9 mouse cellular contexts compared by ENCODE assay signal in the genomic region with DNA sequence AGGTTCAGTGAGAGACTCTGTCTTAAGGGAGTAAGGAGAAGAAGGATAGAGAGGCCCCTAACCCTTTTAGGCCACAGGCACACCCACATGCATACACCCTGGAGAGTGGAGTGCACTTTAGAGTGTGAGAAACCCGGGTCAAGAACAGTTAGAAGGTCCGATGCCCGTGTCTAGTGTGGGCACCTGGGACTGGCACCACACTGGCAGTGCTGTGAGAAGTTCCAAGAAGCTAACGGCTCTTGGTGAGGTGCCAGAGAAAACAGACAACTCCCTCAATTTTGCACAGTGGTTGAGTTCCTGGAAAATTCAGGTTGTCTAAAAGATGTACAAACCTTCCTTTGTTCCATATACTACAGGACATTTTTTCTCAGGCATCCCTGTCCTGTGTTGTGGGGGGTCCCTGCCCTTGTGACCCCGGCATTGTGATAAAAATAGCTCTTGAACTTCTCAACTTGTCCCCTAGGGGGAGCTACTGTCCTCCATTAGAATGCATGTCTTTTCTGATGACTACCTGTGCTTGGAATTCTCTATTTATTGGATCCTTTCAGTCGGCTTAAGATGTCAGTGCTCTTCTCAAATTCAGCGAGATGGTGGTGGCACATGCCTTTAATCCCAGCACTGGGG. TPM values are rescaled to one million over a fixed set of nuclear protein-coding genes. Genes with fewer than 3 reads are reported as not detected.
DNase-seq lines count a peak whose midpoint lies in the region; ATAC-seq and TF ChIP-seq lines count a peak whose summit lies in the region.
"Had no signal": no experiment of that assay in that cellular context is flagged by ENCODE, and none has a peak within 500 bp of the region (broad histone marks: within the 10 kb centered on the region; RNA-seq: fewer than 3 reads in every experiment).

No protein-coding gene starts in this region.

- peak; percentile 86 for TF ChIP-seq CTCF in intestine, postnatal 0 days (IDR thresholded peaks at IDR 0.05; ENCODE audit: low read depth)

- H3K9ac ChIP-seq in hindbrain, embryonic 12.5 days = no peak overlapping the region
- no peak overlapping the region for H3K9ac ChIP-seq in intestine, postnatal 0 days (ENCODE audit: low read depth, low read length)
- H3K9ac ChIP-seq: embryonic facial prominence, embryonic 13.5 days had no signal

- no peak for ATAC-seq in hindbrain, embryonic 12.5 days (ENCODE audit: low FRiP score)
- ATAC-seq in intestine, postnatal 0 days = peak; percentile 19; the same call in 1 of the 2 replicates

- no peak overlapping the region for H3K4me3 ChIP-seq in hindbrain, embryonic 10.5 days
- no peak overlapping the region for H3K4me3 ChIP-seq in hindbrain, embryonic 12.5 days
- no peak overlapping the region for H3K4me3 ChIP-seq in intestine, postnatal 0 days (ENCODE audit: low read depth, low read length)
- H3K4me3 ChIP-seq: embryonic facial prominence, embryonic 13.5 days had no signal

- no peaks in the 10 kb centered on the region for H3K36me3 ChIP-seq in hindbrain, embryonic 10.5 days
- H3K36me3 ChIP-seq in hindbrain, embryonic 12.5 days = no peaks in the 10 kb centered on the region
- H3K36me3 ChIP-seq in intestine, postnatal 0 days (ENCODE audit: control insufficient read depth, insufficient read depth) = no peaks in the 10 kb centered on the region
- H3K36me3 ChIP-seq: embryonic facial prominence, embryonic 13.5 days had no signal

- peaks cover 6% of the 10 kb centered on the region; the same call in 1 of the 2 replicates for H3K4me1 ChIP-seq in hindbrain, embryonic 10.5 days (replicated peaks)
- H3K4me1 ChIP-seq in hindbrain, embryonic 12.5 days = no peaks in the 10 kb centered on the region; the same call in 1 of the 2 replicates
- H3K4me1 ChIP-seq in intestine, postnatal 0 days (replicated peaks; ENCODE audit: control insufficient read depth, insufficient read depth, low read length) = no peaks in the 10 kb centered on the region
- H3K4me1 ChIP-seq: embryonic facial prominence, embryonic 13.5 days had no signal

- H3K27ac ChIP-seq in hindbrain, embryonic 10.5 days = no peak overlapping the region
- H3K27ac ChIP-seq in hindbrain, embryonic 12.5 days = no peak overlapping the region
- no peak overlapping the region for H3K27ac ChIP-seq in intestine, postnatal 0 days (ENCODE audit: low read depth, low read length)
- H3K27ac ChIP-seq: embryonic facial prominence, embryonic 13.5 days had no signal

- no peak overlapping the region for H3K4me2 ChIP-seq in hindbrain, embryonic 12.5 days (replicated peaks)
- H3K4me2 ChIP-seq in intestine, postnatal 0 days (replicated peaks; ENCODE audit: low read depth) = no peak overlapping the region
- H3K4me2 ChIP-seq: embryonic facial prominence, embryonic 13.5 days had no signal

- H3K27me3 ChIP-seq in hindbrain, embryonic 10.5 days (ENCODE audit: insufficient read depth, poor library complexity, severe bottlenecking) = no peaks in the 10 kb centered on the region
- no peaks in the 10 kb centered on the region for H3K27me3 ChIP-seq in hindbrain, embryonic 12.5 days
- H3K27me3 ChIP-seq in intestine, postnatal 0 days (replicated peaks; ENCODE audit: control insufficient read depth, insufficient read depth, low read length) = no peaks in the 10 kb centered on the region
- H3K27me3 ChIP-seq: embryonic facial prominence, embryonic 13.5 days had no signal

- 47% methylated on average over 7 of the region's 7 CpGs for WGBS in hindbrain, embryonic 10.5 days
- 49% methylated on average over 7 of the region's 7 CpGs for WGBS in hindbrain, embryonic 12.5 days
- 37% methylated on average over 7 of the region's 7 CpGs for WGBS in intestine, postnatal 0 days

- H3K9me3 ChIP-seq in hindbrain, embryonic 10.5 days = no peaks in the 10 kb centered on the region
- no peaks in the 10 kb centered on the region for H3K9me3 ChIP-seq in hindbrain, embryonic 12.5 days (replicated peaks)
- no peaks in the 10 kb centered on the region for H3K9me3 ChIP-seq in intestine, postnatal 0 days (ENCODE audit: control insufficient read depth)
- H3K9me3 ChIP-seq: embryonic facial prominence, embryonic 13.5 days had no signal

- DNase-seq in hindbrain, embryonic 10.5 days (ENCODE audit: low spot score) = peak; percentile 30
- DNase-seq in A20 (ENCODE audit: low read depth, low spot score) (peak; percentile 54), NIH3T3 (ENCODE audit: low read depth) (peak; percentile 70)
- no peak for DNase-seq in frontal cortex, postnatal 36 days (ENCODE audit: low spot score in 2 of 2)
- DNase-seq in left cerebral cortex, postnatal 4 days = no peak
- DNase-seq in cerebellum, adult 11-12 months = no peak

- intact Hi-C loops in left cerebral cortex, postnatal 4 days (cut with DNase I) = no loop called here

RNA-seq across cellular contexts. Expression of a gene that starts 38.7 kb away (rescaled TPM):
- polyA plus RNA-seq in hindbrain, embryonic 10.5 days (2016; fragmentation: Nextera tagmentation; extraction: Ambion mirVana) = 0.56 and 0.63 TPM in 2 replicates
- polyA plus RNA-seq in hindbrain, embryonic 12.5 days (2016; fragmentation: Nextera tagmentation; extraction: Ambion mirVana) = 0.27 and 0.35 TPM in 2 replicates
- 0.95 and 1.0 TPM in 2 replicates for polyA plus RNA-seq in intestine, postnatal 0 days (2015; fragmentation: Nextera tagmentation; extraction: Ambion mirVana)
- total RNA-seq in left cerebral cortex, postnatal 4 days (2021) = not detected

RNA-seq across cellular contexts. Expression of a gene that starts 53.3 kb away (rescaled TPM):
- polyA plus RNA-seq in hindbrain, embryonic 10.5 days (2016; fragmentation: Nextera tagmentation; extraction: Ambion mirVana) = 7.8 and 8.4 TPM in 2 replicates
- polyA plus RNA-seq in hindbrain, embryonic 12.5 days (2016; fragmentation: Nextera tagmentation; extraction: Ambion mirVana) = 15.6 and 17.2 TPM in 2 replicates
- polyA plus RNA-seq in intestine, postnatal 0 days (2015; fragmentation: Nextera tagmentation; extraction: Ambion mirVana) = 8.0 and 9.6 TPM in 2 replicates
- total RNA-seq in left cerebral cortex, postnatal 4 days (2021) = 10 to 100 TPM; 84.7 to 99.6 TPM

Comparison
In these comparisons a context has a peak if more than half of its experiments do, and no peak if none do; other contexts are left out.
1. DNase-seq: peak in hindbrain, embryonic 10.5 days (single experiment), A20 (single experiment) and NIH3T3 (single experiment); none in frontal cortex, postnatal 36 days (0 of 2), left cerebral cortex, postnatal 4 days (single experiment) and cerebellum, adult 11-12 months (single experiment).